Mouse (Mus musculus): ENCODE data around the gene Cldn18.

Cldn18 gene

GRCm38 (mm10) chr9:99717134-99717533 is at the start of gene Cldn18:
Gene Cldn18, minus strand, starts transcription at chr9:99717267.
- no peak for DNase-seq (ENCODE audit: low spot score)

GRCm38 (mm10) chr9:99763530-99763929 is 46.5 kb upstream of the Cldn18 start:
- peak; percentile 22 for DNase-seq (ENCODE audit: low spot score)

- no peak for DNase-seq (ENCODE audit: low spot score)
Observed at GRCm38 (mm10) chr9:99750272-99750671, 33.2 kb upstream of the Cldn18 start.

- DNase-seq (ENCODE audit: low spot score) = no peak
Observed at GRCm38 (mm10) chr9:99748279-99748678, 31.2 kb upstream of the Cldn18 start.

- no peak for DNase-seq (ENCODE audit: low spot score)
Observed at GRCm38 (mm10) chr9:99747731-99748130, 30.7 kb upstream of the Cldn18 start.

GRCm38 (mm10) chr9:99744548-99744947 is 27.5 kb upstream of the Cldn18 start:
- DNase-seq (ENCODE audit: low spot score) = no peak

GRCm38 (mm10) chr9:99729943-99730646 is 13.0 kb upstream of the Cldn18 start:
- DNase-seq (ENCODE audit: low spot score) = peak; percentile 86

- DNase-seq (ENCODE audit: low spot score) = no peak
Observed at GRCm38 (mm10) chr9:99727819-99728218, 10.8 kb upstream of the Cldn18 start.

GRCm38 (mm10) chr9:99725278-99725677 is 8.2 kb upstream of the Cldn18 start:
- DNase-seq (ENCODE audit: low spot score) = no peak

GRCm38 (mm10) chr9:99720011-99720410 is 2.9 kb upstream of the Cldn18 start:
- no peak for DNase-seq (ENCODE audit: low spot score)

- DNase-seq (ENCODE audit: low spot score) = no peak
Observed at GRCm38 (mm10) chr9:99710297-99710696, 6.8 kb downstream of the Cldn18 start.

- DNase-seq (ENCODE audit: low spot score) = no peak
Observed at GRCm38 (mm10) chr9:99709588-99710248, 7.3 kb downstream of the Cldn18 start.

GRCm38 (mm10) chr9:99707425-99708126 is 9.5 kb downstream of the Cldn18 start:
- no peak for DNase-seq (ENCODE audit: low spot score)

GRCm38 (mm10) chr9:99706264-99706663 is 10.8 kb downstream of the Cldn18 start:
- no peak for DNase-seq (ENCODE audit: low spot score)

GRCm38 (mm10) chr9:99703711-99704110 is 13.4 kb downstream of the Cldn18 start:
- no peak for DNase-seq (ENCODE audit: low spot score)

GRCm38 (mm10) chr9:99702215-99702614 is 14.9 kb downstream of the Cldn18 start:
- DNase-seq (ENCODE audit: low spot score) = no peak

GRCm38 (mm10) chr9:99701187-99701586 is 15.9 kb downstream of the Cldn18 start:
- DNase-seq (ENCODE audit: low spot score) = peak; percentile 22

- no peak for DNase-seq (ENCODE audit: low spot score)
Observed at GRCm38 (mm10) chr9:99699752-99700389, 17.2 kb downstream of the Cldn18 start.

GRCm38 (mm10) chr9:99694961-99695360 is 22.1 kb downstream of the Cldn18 start:
- no peak for DNase-seq (ENCODE audit: low spot score)

GRCm38 (mm10) chr9:99690386-99690785 is 26.7 kb downstream of the Cldn18 start:
- no peak for DNase-seq (ENCODE audit: low spot score)

GRCm38 (mm10) chr9:99689796-99690195 is 27.3 kb downstream of the Cldn18 start:
- no peak for DNase-seq (ENCODE audit: low spot score)

- DNase-seq (ENCODE audit: low spot score) = no peak
Observed at GRCm38 (mm10) chr9:99685536-99686231, 31.4 kb downstream of the Cldn18 start.
